Mouse (Mus musculus) kidney, adult 2 months (tissue): ENCODE data around the gene St3gal6. TPM values are rescaled to one million over a fixed set of nuclear protein-coding genes. Genes with fewer than 3 reads are reported as not detected.

Experiments
- DNase-seq: peaks from one replicate; pipeline ENCODE4 v3.0.0; 2021
- H3K27ac ChIP-seq: fragments of 200-500 bp; 2 replicates; pipeline ENCODE4 v1.5.1; 2012; ENCODE audit warnings: low read depth, low read length, control low read depth, inconsistent platforms; ENCODE audit not compliant: insufficient read depth
- H3K27me3 ChIP-seq: fragments of 200-500 bp; replicated peaks from 2 replicates; pipeline ENCODE4 v1.6.1; 2012; ENCODE audit warnings: mild to moderate bottlenecking, moderate library complexity, low read length, inconsistent platforms; ENCODE audit not compliant: control insufficient read depth, insufficient read depth
- H3K36me3 ChIP-seq: fragments of 200-500 bp; 2 replicates; pipeline ENCODE4 v1.6.1; 2012; ENCODE audit warnings: mild to moderate bottlenecking, moderate library complexity, low read length, inconsistent platforms; ENCODE audit not compliant: control insufficient read depth, insufficient read depth
- H3K4me1 ChIP-seq: fragments of 200-500 bp; 2 replicates; pipeline ENCODE4 v1.6.1; 2011; ENCODE audit warnings: low read length; ENCODE audit not compliant: control insufficient read depth, insufficient read depth
- H3K4me3 ChIP-seq: fragments of 200-500 bp; 2 replicates; pipeline ENCODE4 v1.5.1; 2011; ENCODE audit warnings: mild to moderate bottlenecking, low read depth, low read length, control low read depth; ENCODE audit not compliant: insufficient read depth
- CTCF ChIP-seq: fragments of 200-500 bp; conservative IDR thresholded peaks from 2 replicates; pipeline ENCODE4 v1.5.1; 2011; ENCODE audit warnings: low read depth, mild to moderate bottlenecking, control low read depth, low read length, moderate library complexity, mixed read lengths; ENCODE audit not compliant: insufficient read depth, insufficient read length
- POLR2A ChIP-seq: fragments of 200-500 bp; IDR thresholded peaks from one replicate; pipeline ENCODE4 v1.6.1; 2011; ENCODE audit warnings: low read depth, low read length, control low read depth
- WGBS: fragments of 180-500 bp; shearing (Covaris S2); methylation state at CpG from one replicate; pipeline ENCODE4 v1.1.7; 2018; 5-methylcytosine and 5-hydroxymethylcytosine counted together
- polyA plus RNA-seq: library from polyadenylated mRNA; depleted of rRNA; stranded (reverse); fragments of >200 nt; gene quantifications from 2 replicates; pipeline ENCODE4 v1.2.3, GENCODE M21; 2012

St3gal6 gene
- polyA plus RNA-seq, 1 experiment: 32.5 TPM

DNA sequence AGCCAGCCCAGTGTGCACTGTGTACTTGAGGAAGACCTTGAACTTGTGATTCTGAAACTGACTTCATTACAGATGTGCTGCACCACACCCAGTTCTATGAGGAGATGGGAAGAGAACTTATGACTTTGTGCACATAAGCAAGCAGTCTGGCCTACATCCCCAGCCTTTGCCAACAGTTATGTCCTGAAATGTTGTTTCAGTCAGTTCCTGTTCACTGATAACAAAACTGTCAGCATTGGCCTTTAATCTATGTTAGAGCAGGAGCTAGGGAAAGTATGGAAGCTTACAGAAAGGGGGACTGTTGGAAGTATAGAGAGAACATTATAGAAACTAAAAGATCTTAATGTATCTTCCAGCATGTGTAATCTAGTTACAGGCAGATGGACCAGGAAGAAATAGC, 70.2 kb downstream of the St3gal6 start:
- no peak overlapping the region for H3K4me3 ChIP-seq
- H3K27ac ChIP-seq: no peak overlapping the region
- H3K27me3 ChIP-seq: no peaks in the 10 kb centered on the region
- H3K36me3 ChIP-seq: no peaks in the 10 kb centered on the region
- TF ChIP-seq CTCF: no peak
- DNase-seq: no peak
- peaks cover 2% of the 10 kb centered on the region; the same call in 1 of the 2 replicates for H3K4me1 ChIP-seq

DNA sequence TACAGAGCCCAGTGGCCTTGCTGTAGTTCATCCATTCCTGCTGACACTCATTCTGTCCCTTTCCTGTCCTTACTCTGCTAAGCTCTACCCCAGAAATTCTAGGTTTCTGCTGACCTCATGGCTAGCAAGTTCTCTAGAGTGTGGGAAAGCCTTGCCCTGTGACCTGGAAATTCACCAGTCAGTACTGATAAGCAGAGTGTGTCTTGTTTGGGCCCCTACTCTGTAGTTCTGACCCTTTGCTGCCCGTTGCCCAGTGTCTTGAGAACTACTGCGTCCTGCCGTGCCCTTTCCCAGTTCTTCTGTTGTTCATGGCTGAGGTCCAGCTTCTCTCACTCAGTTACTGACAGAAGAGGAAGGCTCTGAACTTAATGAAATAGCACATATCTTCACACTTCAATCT, 70.9 kb downstream of the St3gal6 start:
- no peaks in the 10 kb centered on the region for H3K36me3 ChIP-seq
- H3K27me3 ChIP-seq: no peaks in the 10 kb centered on the region
- H3K27ac ChIP-seq: 0 out of 2 replicates have a peak overlapping the region, but pooled peaks have one; percentile 21
- no peak overlapping the region for H3K4me3 ChIP-seq
- peak; percentile 71 for DNase-seq
- peaks cover 2% of the 10 kb centered on the region; the same call in 1 of the 2 replicates for H3K4me1 ChIP-seq
- 28% methylated on average over 3 of the region's 3 CpGs for WGBS
- no peak for TF ChIP-seq POLR2A
- no peak for TF ChIP-seq CTCF

DNA sequence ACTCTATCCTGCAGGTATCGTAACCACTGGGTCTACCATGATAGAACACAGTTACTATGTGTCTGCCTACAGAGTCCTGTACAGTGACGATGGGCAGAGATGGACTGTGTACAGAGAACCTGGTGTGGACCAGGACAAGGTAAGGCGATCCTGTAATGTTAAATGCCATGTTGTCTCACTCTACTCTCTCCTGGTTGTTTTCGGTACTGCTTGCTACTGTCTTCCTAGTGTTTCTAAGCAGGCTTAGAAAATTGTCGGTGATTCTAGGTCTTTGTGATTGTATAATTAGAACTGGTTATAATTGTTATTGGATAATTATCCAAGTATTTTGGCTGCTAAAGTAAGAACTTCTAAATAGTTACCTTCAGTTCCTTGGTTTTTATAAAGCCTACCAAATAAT, 72.4 kb downstream of the St3gal6 start:
- 95% methylated on average over 5 of the region's 5 CpGs for WGBS

DNA sequence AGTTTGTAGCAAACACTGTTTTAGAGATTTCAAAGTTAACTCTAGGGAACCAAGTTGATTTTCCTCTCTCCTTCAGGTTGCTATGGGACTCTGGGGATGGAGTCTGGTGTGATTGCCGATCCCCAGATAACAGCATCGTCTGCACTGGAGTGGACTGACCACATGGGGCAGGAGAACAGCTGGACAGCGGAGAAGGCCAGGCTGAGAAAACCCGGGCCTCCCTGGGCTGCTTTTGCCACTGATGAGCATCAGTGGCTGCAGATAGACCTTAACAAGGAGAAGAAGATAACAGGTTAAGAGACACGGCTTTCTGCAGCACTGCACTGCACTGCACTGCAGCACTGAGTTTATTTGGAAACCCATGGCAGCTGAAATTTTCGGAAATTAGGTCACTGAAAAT, 73.4 kb downstream of the St3gal6 start:
- H3K4me1 ChIP-seq: no peaks in the 10 kb centered on the region; the same call in 1 of the 2 replicates
- H3K36me3 ChIP-seq: no peaks in the 10 kb centered on the region
- TF ChIP-seq POLR2A (no peak), CTCF (no peak)
- H3K27ac ChIP-seq: no peak overlapping the region
- H3K4me3 ChIP-seq: no peak overlapping the region
- H3K27me3 ChIP-seq: no peaks in the 10 kb centered on the region
- 71% methylated on average over 6 of the region's 6 CpGs for WGBS
- no peak for DNase-seq

More for the DNA sequence above, 72.4 kb downstream of the St3gal6 start:
- H3K27ac ChIP-seq: no peak overlapping the region
- no peak overlapping the region for H3K4me3 ChIP-seq
- TF ChIP-seq CTCF (no peak), POLR2A (no peak)
- H3K27me3 ChIP-seq: no peaks in the 10 kb centered on the region
- H3K4me1 ChIP-seq: no peaks in the 10 kb centered on the region; the same call in 1 of the 2 replicates
- DNase-seq: no peak
- H3K36me3 ChIP-seq: no peaks in the 10 kb centered on the region

DNA sequence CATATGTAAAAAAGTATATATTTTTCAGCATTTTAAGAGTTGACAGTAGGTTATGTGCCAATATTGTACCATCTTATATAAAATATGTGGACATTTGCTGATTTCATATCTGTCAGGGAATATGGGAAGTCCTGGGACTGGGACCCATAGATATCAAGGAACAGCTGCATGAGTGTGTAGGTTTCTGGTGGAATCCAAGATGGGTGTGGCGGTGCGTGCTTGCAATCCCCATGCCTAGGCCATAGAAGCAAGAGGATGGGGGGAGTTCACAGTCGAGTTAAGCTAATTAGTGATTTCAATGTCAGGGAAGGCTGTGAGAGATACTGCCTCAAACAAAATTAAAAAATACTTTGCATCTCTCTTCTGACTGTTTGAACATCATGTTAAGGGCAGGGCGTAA, 75.0 kb downstream of the St3gal6 start:
- no peak for DNase-seq
- H3K4me3 ChIP-seq: no peak overlapping the region
- 88% methylated on average over 4 of the region's 4 CpGs for WGBS
- H3K27ac ChIP-seq: no peak overlapping the region
- H3K36me3 ChIP-seq: no peaks in the 10 kb centered on the region
- no peaks in the 10 kb centered on the region for H3K27me3 ChIP-seq
- TF ChIP-seq CTCF: no peak
- TF ChIP-seq POLR2A: no peak
- H3K4me1 ChIP-seq: no peaks in the 10 kb centered on the region

DNA sequence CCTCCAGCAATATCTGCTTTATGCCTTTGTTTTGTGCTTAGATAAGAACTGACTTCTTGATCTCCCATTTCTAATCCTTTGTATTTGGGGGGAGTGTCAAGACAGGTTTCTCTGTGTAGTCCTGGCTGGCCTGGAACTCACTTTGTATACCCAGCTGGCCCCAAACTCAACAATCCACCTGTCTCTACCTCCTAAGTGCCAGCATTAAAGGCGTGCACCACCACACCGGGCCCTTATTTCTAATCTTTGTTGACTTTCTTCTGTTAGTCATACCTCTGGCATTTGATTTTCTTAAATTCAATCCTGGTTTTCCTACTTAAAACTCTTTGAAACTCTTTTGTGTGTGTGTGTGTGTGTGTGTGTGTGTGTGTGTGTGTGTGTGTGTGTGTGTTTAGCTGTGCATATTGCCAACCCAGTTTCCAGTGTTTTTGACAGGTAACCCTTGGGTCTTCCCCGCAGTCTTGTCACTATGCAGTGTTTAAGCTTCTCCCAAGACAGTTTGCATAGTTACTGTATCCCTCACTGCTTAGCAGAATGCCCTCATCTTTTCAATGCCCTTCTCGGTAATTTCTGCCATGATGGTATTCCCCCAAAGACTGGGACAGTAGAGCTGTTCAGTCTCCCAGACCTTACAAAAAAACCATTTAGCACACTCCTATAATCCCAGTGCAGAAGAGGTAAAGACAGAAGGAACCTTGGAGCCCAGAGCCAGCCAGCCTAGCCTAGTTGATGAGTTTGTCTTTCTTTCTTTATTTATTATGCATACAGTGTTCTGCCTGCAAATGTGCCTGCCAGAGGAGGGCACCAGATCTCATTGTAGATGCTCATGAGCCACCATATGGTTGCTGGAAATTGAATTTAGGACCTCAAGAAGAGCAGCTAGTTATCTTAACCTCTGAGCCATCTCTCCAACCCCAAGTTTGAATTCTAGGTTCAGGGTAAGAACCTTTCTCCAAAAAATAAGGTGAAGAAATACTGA, 77.5 kb downstream of the St3gal6 start:
- H3K27ac ChIP-seq: no peak overlapping the region
- no peaks in the 10 kb centered on the region for H3K27me3 ChIP-seq
- WGBS: 97% methylated on average over 4 of the region's 4 CpGs
- H3K4me3 ChIP-seq: no peak overlapping the region
- TF ChIP-seq CTCF (no peak), POLR2A (no peak)
- DNase-seq: no peak
- no peaks in the 10 kb centered on the region for H3K36me3 ChIP-seq
- H3K4me1 ChIP-seq: no peaks in the 10 kb centered on the region

DNA sequence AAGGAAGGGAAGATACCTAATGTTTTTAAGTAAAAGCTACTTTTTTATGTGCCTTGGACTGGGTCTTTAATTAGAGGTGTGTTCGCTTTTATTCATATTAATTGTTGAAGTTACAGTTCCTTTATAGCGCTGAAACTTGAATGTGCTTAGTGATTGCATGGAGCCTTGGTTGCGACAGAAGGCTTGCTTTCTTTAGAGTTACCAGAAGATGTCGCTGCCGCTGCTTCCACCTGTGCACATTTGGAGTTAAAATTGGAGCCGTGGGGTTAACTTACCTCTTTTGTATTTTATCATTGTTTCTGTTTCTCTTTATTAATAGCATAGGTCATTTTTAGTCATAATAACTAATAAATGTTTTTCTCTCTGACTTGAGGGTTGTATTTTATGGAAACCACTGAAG, 79.3 kb downstream of the St3gal6 start:
- peak; percentile 43 for TF ChIP-seq CTCF
- TF ChIP-seq POLR2A: no peak
- WGBS: 68% methylated on average over 6 of the region's 6 CpGs
- no peaks in the 10 kb centered on the region for H3K36me3 ChIP-seq
- H3K27me3 ChIP-seq: no peaks in the 10 kb centered on the region
- no peak overlapping the region for H3K4me3 ChIP-seq
- no peak for DNase-seq
- H3K27ac ChIP-seq: no peak overlapping the region
- no peaks in the 10 kb centered on the region for H3K4me1 ChIP-seq
